Mouse (Mus musculus) heart, postnatal 0 days (tissue): Measurements from ENCODE around the gene Pdlim7. TPM values are rescaled to one million over a fixed set of nuclear protein-coding genes. Genes with fewer than 3 reads are reported as not detected.

Experiments
- ATAC-seq: fragments of 200-750 bp; cut with Nextera tagmentation; 2 replicates; pipeline ENCODE4 v1.8.0; 2017; ENCODE audit warnings: low read depth, moderate number of reproducible peaks, moderate library complexity; ENCODE audit not compliant: insufficient read depth
- DNase-seq: peaks from one replicate; pipeline ENCODE4 v3.0.0-alpha.2; 2016; ENCODE audit warnings: low spot score
- H3K27ac ChIP-seq: fragments of 300-500 bp; sonication (generic); 2 replicates; pipeline ENCODE4 v1.5.1; 2014; ENCODE audit warnings: low read depth, mild to moderate bottlenecking
- H3K27me3 ChIP-seq: fragments of 300-500 bp; sonication (generic); 2 replicates; pipeline ENCODE4 v1.6.1; 2014; ENCODE audit warnings: low read length, mixed read lengths; ENCODE audit not compliant: control insufficient read depth, insufficient read depth
- H3K36me3 ChIP-seq: fragments of 300-500 bp; sonication (generic); replicated peaks from 2 replicates; pipeline ENCODE4 v1.6.1; 2014; ENCODE audit warnings: low read length, mixed read lengths; ENCODE audit not compliant: control insufficient read depth, insufficient read depth
- H3K4me1 ChIP-seq: fragments of 300-500 bp; sonication (generic); 2 replicates; pipeline ENCODE4 v1.6.1; 2014; ENCODE audit warnings: antibody characterized with exemption; ENCODE audit not compliant: control insufficient read depth, insufficient read depth
- H3K4me2 ChIP-seq: fragments of 300-500 bp; sonication (generic); 2 replicates; pipeline ENCODE4 v1.6.1; 2014; ENCODE audit warnings: low read depth, mild to moderate bottlenecking, low read length, moderate library complexity
- H3K4me3 ChIP-seq: fragments of 300-500 bp; sonication (generic); 2 replicates; pipeline ENCODE4 v1.5.1; 2014; ENCODE audit warnings: low read depth, low read length
- H3K9ac ChIP-seq: fragments of 300-500 bp; sonication (generic); replicated peaks from 2 replicates; pipeline ENCODE4 v1.6.1; 2014; ENCODE audit warnings: low read depth, low read length, mixed read lengths
- H3K9me3 ChIP-seq: fragments of 300-500 bp; sonication (generic); replicated peaks from 2 replicates; pipeline ENCODE4 v1.6.1; 2016; ENCODE audit warnings: low read length; ENCODE audit not compliant: control insufficient read depth
- CTCF ChIP-seq: IDR thresholded peaks from 2 replicates; pipeline ENCODE4 v1.5.1; 2016; ENCODE audit warnings: antibody characterized with exemption, control low read depth, low read depth
- EP300 ChIP-seq: IDR thresholded peaks from 2 replicates; pipeline ENCODE4 v1.6.1; 2016; ENCODE audit warnings: antibody characterized with exemption, low read depth
- WGBS: fragments of 180-500 bp; shearing (Covaris S2); extraction: QIAGEN DNeasy Blood & Tissue Kit; methylation state at CpG from one replicate; pipeline ENCODE4 v1.1.7; 2014; 5-methylcytosine and 5-hydroxymethylcytosine counted together
- polyA plus RNA-seq: library from polyadenylated mRNA; unstranded; fragments of >200 nt; fragmentation: Nextera tagmentation; extraction: Ambion mirVana; gene quantifications from 2 replicates; pipeline ENCODE4 v1.2.1, GENCODE M21; 2015
- total RNA-seq: library from RNA; depleted of rRNA; stranded (reverse); fragments of >200 nt; gene quantifications from 2 replicates; pipeline ENCODE4 v1.2.3, GENCODE M21; 2014; ENCODE audit warnings: low replicate concordance; rRNA removed

The Pdlim7 gene
- total RNA-seq = 134 and 186 TPM in 2 replicates
- 190 and 210 TPM in 2 replicates for polyA plus RNA-seq

- peak; percentile 76 for DNase-seq
- peak; percentile 56 for ATAC-seq
- no peaks in the 10 kb centered on the region for H3K9me3 ChIP-seq
- H3K4me2 ChIP-seq = peak within 1 kb of the TSS; percentile 84
- H3K4me3 ChIP-seq = peak within 1 kb of the TSS; percentile 88
- WGBS = 0% methylated on average over 49 of the region's 55 CpGs
- peaks cover 22% of the 10 kb centered on the region for H3K36me3 ChIP-seq
- peaks cover 37% of the 10 kb centered on the region for H3K27me3 ChIP-seq
- peak within 1 kb of the TSS; percentile 94 for H3K27ac ChIP-seq
- TF ChIP-seq CTCF = peak; percentile 79
- TF ChIP-seq EP300 = no peak
- H3K4me1 ChIP-seq = peaks cover 27% of the 10 kb centered on the region
- H3K9ac ChIP-seq = peak within 1 kb of the TSS; percentile 89
These were observed at the start of gene Pdlim7 for GRCm38 (mm10) chr13:55513111-55513748. Pdlim7 (minus strand) TSS chr13:55513676.

GRCm38 (mm10) chr13:55557499-55557898 is 44.0 kb upstream of the Pdlim7 start:
- Histone ChIP-seq H3K9me3 (no peaks in the 10 kb centered on the region), H3K4me1 (no peaks in the 10 kb centered on the region), H3K9ac (no peak overlapping the region), H3K4me3 (no peak overlapping the region), H3K27ac (no peak overlapping the region), H3K36me3 (peaks cover 40% of the 10 kb centered on the region), H3K4me2 (no peak overlapping the region), H3K27me3 (no peaks in the 10 kb centered on the region)
- DNase-seq = no peak
- WGBS = 74% methylated on average over 6 of the region's 6 CpGs
- TF ChIP-seq EP300 = no peak
- no peak for ATAC-seq

GRCm38 (mm10) chr13:55555921-55556320 is 42.4 kb upstream of the Pdlim7 start:
- ATAC-seq = no peak
- Histone ChIP-seq H3K4me1 (no peaks in the 10 kb centered on the region), H3K27ac (no peak overlapping the region), H3K9me3 (no peaks in the 10 kb centered on the region), H3K4me3 (no peak overlapping the region), H3K4me2 (no peak overlapping the region), H3K27me3 (no peaks in the 10 kb centered on the region), H3K36me3 (peaks cover 44% of the 10 kb centered on the region), H3K9ac (no peak overlapping the region)
- TF ChIP-seq EP300 = no peak
- TF ChIP-seq CTCF = no peak
- 80% methylated on average over 9 of the region's 9 CpGs for WGBS
- no peak for DNase-seq

GRCm38 (mm10) chr13:55549061-55549460 is 35.6 kb upstream of the Pdlim7 start:
- H3K9ac ChIP-seq = no peak overlapping the region
- no peaks in the 10 kb centered on the region for H3K4me1 ChIP-seq
- WGBS = 77% methylated on average over 15 of the region's 15 CpGs
- DNase-seq (no peak), ATAC-seq (no peak)
- H3K9me3 ChIP-seq = no peaks in the 10 kb centered on the region
- H3K36me3 ChIP-seq = peaks cover 84% of the 10 kb centered on the region
- no peak overlapping the region for H3K4me2 ChIP-seq
- no peak overlapping the region for H3K4me3 ChIP-seq
- TF ChIP-seq EP300 = no peak
- TF ChIP-seq CTCF = no peak
- H3K27ac ChIP-seq = no peak overlapping the region
- H3K27me3 ChIP-seq = no peaks in the 10 kb centered on the region

- TF ChIP-seq CTCF (no peak), EP300 (no peak)
- Histone ChIP-seq H3K4me2 (no peak overlapping the region), H3K9ac (no peak overlapping the region), H3K9me3 (no peaks in the 10 kb centered on the region), H3K27ac (no peak overlapping the region), H3K4me1 (no peaks in the 10 kb centered on the region), H3K36me3 (peaks cover 84% of the 10 kb centered on the region), H3K27me3 (no peaks in the 10 kb centered on the region), H3K4me3 (no peak overlapping the region)
- DNase-seq (no peak), ATAC-seq (no peak)
- WGBS = 62% methylated on average over 5 of the region's 5 CpGs
These were observed 35.0 kb upstream of the Pdlim7 start for GRCm38 (mm10) chr13:55548426-55548825.

GRCm38 (mm10) chr13:55547916-55548315 is 34.4 kb upstream of the Pdlim7 start:
- Histone ChIP-seq H3K36me3 (peaks cover 84% of the 10 kb centered on the region), H3K27ac (no peak overlapping the region), H3K4me3 (no peak overlapping the region), H3K27me3 (no peaks in the 10 kb centered on the region), H3K9me3 (no peaks in the 10 kb centered on the region), H3K9ac (no peak overlapping the region), H3K4me1 (no peaks in the 10 kb centered on the region), H3K4me2 (no peak overlapping the region)
- ATAC-seq (no peak), DNase-seq (no peak)
- WGBS = 91% methylated on average over 2 of the region's 2 CpGs
- TF ChIP-seq CTCF (no peak), EP300 (no peak)
